Mouse (Mus musculus): ENCODE measurements around the gene Plekhg5.

GRCm38 (mm10) chr4:152029997-152030396, 42.3 kb upstream of the Plekhg5 start:
- TF ChIP-seq CTCF (IDR thresholded peaks at IDR 0.05; ENCODE audit: borderline replicate concordance, control insufficient read depth, extremely low read depth, insufficient read depth, low read length, poor library complexity) (no peak), POLR2A (IDR thresholded peaks at IDR 0.05; ENCODE audit: control insufficient read depth, extremely low read depth, insufficient read depth, low read length, poor library complexity) (no peak)
